In the genomic region with DNA sequence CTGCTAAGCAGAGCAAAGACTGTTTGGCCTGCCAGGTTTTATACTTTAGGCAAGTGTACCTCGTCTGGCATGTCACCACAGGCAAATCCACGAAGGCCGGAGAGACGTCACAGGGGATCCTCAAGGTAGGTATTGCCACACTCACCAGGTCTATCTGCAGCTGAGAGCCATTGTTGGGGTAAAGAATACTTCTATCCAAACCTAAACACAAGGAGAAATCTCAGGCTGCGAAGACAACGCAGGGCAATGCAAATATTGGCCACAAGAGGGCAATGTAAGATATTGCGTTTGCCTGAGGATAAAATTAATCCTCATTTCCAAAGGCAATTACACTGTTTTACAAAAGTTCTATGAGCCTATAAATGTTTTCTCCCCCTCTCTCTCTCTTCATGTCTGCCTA, we compare ENCODE assay signal across 1 mouse cellular context.
TF ChIP-seq lines count a peak whose summit lies in the region.

No protein-coding gene starts in this region.

TF ChIP-seq in MEL, 35 proteins besides CTCF, POLR2A, EP300 and RAD21 (continued from another document):
- TF ChIP-seq POLR2AphosphoS5 (IDR thresholded peaks at IDR 0.05; ENCODE audit: borderline replicate concordance, low read depth, low read length), result no peak
- TF ChIP-seq TCF12 (IDR thresholded peaks at IDR 0.05; ENCODE audit: low read depth, low read length), result no peak
